Mouse (Mus musculus) right cerebral cortex, postnatal 14 days (tissue): Measurements from ENCODE around the gene 4930590J08Rik.

ENCODE experiments used
- DNase-seq: peaks from one replicate; pipeline ENCODE4 v3.0.0; 2022

4930590J08Rik gene

GRCm38 (mm10) chr6:91965060-91965459 is 62.5 kb downstream of the 4930590J08Rik start:
- no peak for DNase-seq

- peak; percentile 21 for DNase-seq
Measured at GRCm38 (mm10) chr6:91966006-91966405, 63.4 kb downstream of the 4930590J08Rik start.

GRCm38 (mm10) chr6:91972201-91972646 is 69.6 kb downstream of the 4930590J08Rik start:
- no peak for DNase-seq

- no peak for DNase-seq
Measured at GRCm38 (mm10) chr6:91973972-91974371, 71.4 kb downstream of the 4930590J08Rik start.

- peak; percentile 15 for DNase-seq
Measured at GRCm38 (mm10) chr6:91978371-91979300, 76.0 kb downstream of the 4930590J08Rik start, which contains the start of gene Fgd5. Gene Fgd5, plus strand, starts transcription at chr6:91978878.

- DNase-seq = no peak
Measured at GRCm38 (mm10) chr6:91979301-91979996, 76.8 kb downstream of the 4930590J08Rik start.

- DNase-seq = no peak
Measured at GRCm38 (mm10) chr6:91980011-91980410, 77.4 kb downstream of the 4930590J08Rik start.

GRCm38 (mm10) chr6:91990101-91990500 is 87.5 kb downstream of the 4930590J08Rik start:
- DNase-seq = no peak

- no peak for DNase-seq
Measured at GRCm38 (mm10) chr6:91992823-91993222, 90.2 kb downstream of the 4930590J08Rik start.

- DNase-seq = no peak
Measured at GRCm38 (mm10) chr6:91993795-91994505, 91.3 kb downstream of the 4930590J08Rik start.

GRCm38 (mm10) chr6:91996072-91996471 is 93.5 kb downstream of the 4930590J08Rik start:
- DNase-seq = no peak
